In the genomic region with DNA sequence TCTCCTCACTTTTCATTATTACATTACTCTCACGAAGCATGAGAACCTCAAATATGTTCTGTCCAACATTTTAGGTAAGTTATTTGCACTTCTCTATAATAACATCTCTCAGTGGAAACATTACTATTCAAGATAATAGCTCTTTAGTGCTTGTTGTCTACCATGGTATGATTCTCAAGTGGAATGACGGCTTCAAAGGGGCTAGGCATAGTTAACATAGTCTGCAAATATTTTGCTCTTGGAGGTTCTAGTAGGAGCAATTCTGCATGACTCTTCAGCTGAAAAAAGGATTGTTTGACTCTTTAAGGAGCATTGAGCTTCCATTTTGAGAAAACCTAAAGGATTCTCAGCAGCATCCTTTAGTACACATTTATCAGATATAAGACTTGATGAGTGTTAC, we compare ENCODE assay signal across 18 mouse cellular contexts.
"Had no signal": no experiment of that assay in that cellular context is flagged by ENCODE, and none has a peak within 500 bp of the region (broad histone marks: within the 10 kb centered on the region; RNA-seq: fewer than 3 reads in every experiment).

No protein-coding gene starts in this region.

- H3K9ac ChIP-seq: liver, embryonic 15.5 days; liver, postnatal 0 days; lung, embryonic 15.5 days; midbrain, embryonic 13.5 days; midbrain, embryonic 15.5 days; neural tube, embryonic 12.5 days; stomach, embryonic 15.5 days had no signal

- ATAC-seq: liver, postnatal 0 days had no signal

- H3K4me3 ChIP-seq: liver, embryonic 15.5 days; lung, embryonic 15.5 days; megakaryocyte, embryonic 14.5 days; midbrain, embryonic 13.5 days; midbrain, embryonic 15.5 days; neural tube, embryonic 12.5 days; stomach, embryonic 15.5 days had no signal

- H3K4me1 ChIP-seq: liver, embryonic 15.5 days; lung, embryonic 15.5 days; megakaryocyte, embryonic 14.5 days; midbrain, embryonic 15.5 days; neural tube, embryonic 12.5 days; stomach, embryonic 15.5 days had no signal

- H3K27me3 ChIP-seq: liver, embryonic 15.5 days; lung, embryonic 15.5 days; midbrain, embryonic 13.5 days; midbrain, embryonic 15.5 days; neural tube, embryonic 12.5 days; stomach, embryonic 15.5 days had no signal

- DNase-seq: liver, postnatal 0 days; lung, adult 2 months; lung, postnatal 10 days; lung, postnatal 36 days; right cerebral cortex, postnatal 14 days; thymus, adult 2 months; thymus, postnatal 25 days; thymus, postnatal 4 days had no signal

- H3K27ac ChIP-seq: liver, embryonic 15.5 days; lung, embryonic 15.5 days; macrophage; midbrain, embryonic 13.5 days; midbrain, embryonic 15.5 days; neural tube, embryonic 12.5 days; stomach, embryonic 15.5 days; stomach, postnatal 0 days had no signal

- H3K9me3 ChIP-seq: liver, embryonic 15.5 days; lung, embryonic 15.5 days; megakaryocyte, embryonic 14.5 days; midbrain, embryonic 13.5 days; midbrain, embryonic 15.5 days; neural tube, embryonic 12.5 days; stomach, embryonic 15.5 days had no signal

- H3K36me3 ChIP-seq: liver, embryonic 15.5 days; lung, embryonic 15.5 days; midbrain, embryonic 13.5 days; midbrain, embryonic 15.5 days; neural tube, embryonic 12.5 days; stomach, embryonic 15.5 days had no signal

- H3K4me2 ChIP-seq: liver, embryonic 15.5 days; lung, embryonic 15.5 days; midbrain, embryonic 11.5 days; midbrain, embryonic 13.5 days; midbrain, embryonic 15.5 days; neural tube, embryonic 12.5 days; stomach, embryonic 15.5 days had no signal
